Mouse (Mus musculus): Measurements from ENCODE around the gene Rps18.
"Not testable (repeated sequence)": the region's sequence is repeated elsewhere in the genome, so short reads cannot be mapped to it uniquely, and the experiment has no call there.

DNA sequence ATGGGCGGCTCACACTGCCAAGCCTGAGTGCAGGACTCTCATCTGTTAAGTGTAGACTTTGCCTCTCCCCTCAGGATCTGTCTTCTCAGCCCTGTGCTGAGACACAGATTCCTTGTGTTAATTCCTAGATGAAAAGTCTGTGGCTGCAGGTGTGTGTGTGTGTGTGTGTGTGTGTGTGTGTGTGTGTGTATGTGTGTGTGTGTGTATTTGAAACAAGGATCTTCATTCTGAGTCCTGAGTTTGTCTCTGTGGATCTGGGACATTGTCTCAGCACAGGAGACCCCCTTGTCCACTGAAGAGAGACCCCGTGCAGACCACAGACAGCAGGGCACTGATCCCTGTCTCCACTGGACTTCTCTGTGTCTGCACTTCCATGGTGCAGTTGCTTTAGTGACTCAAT, 45.0 kb upstream of the Rps18 start:
- not testable (repeated sequence) for TF ChIP-seq CTCF (IDR thresholded peaks at IDR 0.05; ENCODE audit: low read depth); EP300 (optimal IDR thresholded peaks at IDR 0.05)

Measured in stomach, postnatal 0 days (tissue).